Mouse (Mus musculus) hindbrain, postnatal 0 days (tissue): ENCODE measurements around the gene Sox15. TPM values are rescaled to one million over a fixed set of nuclear protein-coding genes. Genes with fewer than 3 reads are reported as not detected.
"Not testable (repeated sequence)": the region's sequence is repeated elsewhere in the genome, so short reads cannot be mapped to it uniquely, and the experiment has no call there.

Experiments
- ATAC-seq: fragments of 200-750 bp; cut with Nextera tagmentation; 2 replicates; pipeline ENCODE4 v1.8.0; 2017; ENCODE audit warnings: mild to moderate bottlenecking, moderate TSS enrichment, moderate library complexity
- DNase-seq: peaks from one replicate; pipeline ENCODE4 v3.0.0-alpha.2; 2015; ENCODE audit warnings: low spot score
- H3K27ac ChIP-seq: fragments of 300-500 bp; sonication (generic); 2 replicates; pipeline ENCODE4 v1.5.1; 2014; ENCODE audit warnings: mild to moderate bottlenecking
- H3K27me3 ChIP-seq: fragments of 300-500 bp; sonication (generic); 2 replicates; pipeline ENCODE4 v1.6.1; 2014; ENCODE audit warnings: low read length, mixed read lengths; ENCODE audit not compliant: insufficient read depth
- H3K36me3 ChIP-seq: fragments of 300-500 bp; sonication (generic); 2 replicates; pipeline ENCODE4 v1.6.1; 2014; ENCODE audit warnings: low read length, mixed read lengths; ENCODE audit not compliant: insufficient read depth
- H3K4me1 ChIP-seq: fragments of 300-500 bp; sonication (generic); 2 replicates; pipeline ENCODE4 v1.6.1; 2014; ENCODE audit warnings: antibody characterized with exemption, low read length, mixed read lengths; ENCODE audit not compliant: insufficient read depth
- H3K4me2 ChIP-seq: fragments of 300-500 bp; sonication (generic); 2 replicates; pipeline ENCODE4 v1.6.1; 2014; ENCODE audit warnings: low read depth, mild to moderate bottlenecking, low read length, moderate library complexity, mixed read lengths
- H3K4me3 ChIP-seq: fragments of 300-500 bp; sonication (generic); 2 replicates; pipeline ENCODE4 v1.5.1; 2014; ENCODE audit warnings: low read length
- H3K9ac ChIP-seq: fragments of 300-500 bp; sonication (generic); replicated peaks from 2 replicates; pipeline ENCODE4 v1.6.1; 2014; ENCODE audit warnings: mild to moderate bottlenecking, low read length, moderate library complexity, mixed read lengths
- H3K9me3 ChIP-seq: fragments of 300-500 bp; sonication (generic); 2 replicates; pipeline ENCODE4 v1.6.1; 2016; ENCODE audit warnings: low read length, mixed read lengths
- CTCF ChIP-seq: IDR thresholded peaks from 2 replicates; pipeline ENCODE4 v1.5.1; 2016; ENCODE audit warnings: antibody characterized with exemption, control low read depth, low read depth
- WGBS: fragments of 180-500 bp; shearing (Covaris S2); extraction: QIAGEN DNeasy Blood & Tissue Kit; methylation state at CpG from one replicate; pipeline ENCODE4 v1.1.7; 2014; 5-methylcytosine and 5-hydroxymethylcytosine counted together
- polyA plus RNA-seq: library from polyadenylated mRNA; unstranded; fragments of >200 nt; fragmentation: Nextera tagmentation; extraction: Ambion mirVana; gene quantifications from 2 replicates; pipeline ENCODE4 v1.2.1, GENCODE M21; 2015
- total RNA-seq: library from RNA; depleted of rRNA; stranded (reverse); fragments of >200 nt; gene quantifications from 2 replicates; pipeline ENCODE4 v1.2.3, GENCODE M21; 2014

Gene Sox15
- total and polyA plus RNA-seq, 2 experiments from 2014 or later, result 0.40 TPM; not detected in 1

DNA sequence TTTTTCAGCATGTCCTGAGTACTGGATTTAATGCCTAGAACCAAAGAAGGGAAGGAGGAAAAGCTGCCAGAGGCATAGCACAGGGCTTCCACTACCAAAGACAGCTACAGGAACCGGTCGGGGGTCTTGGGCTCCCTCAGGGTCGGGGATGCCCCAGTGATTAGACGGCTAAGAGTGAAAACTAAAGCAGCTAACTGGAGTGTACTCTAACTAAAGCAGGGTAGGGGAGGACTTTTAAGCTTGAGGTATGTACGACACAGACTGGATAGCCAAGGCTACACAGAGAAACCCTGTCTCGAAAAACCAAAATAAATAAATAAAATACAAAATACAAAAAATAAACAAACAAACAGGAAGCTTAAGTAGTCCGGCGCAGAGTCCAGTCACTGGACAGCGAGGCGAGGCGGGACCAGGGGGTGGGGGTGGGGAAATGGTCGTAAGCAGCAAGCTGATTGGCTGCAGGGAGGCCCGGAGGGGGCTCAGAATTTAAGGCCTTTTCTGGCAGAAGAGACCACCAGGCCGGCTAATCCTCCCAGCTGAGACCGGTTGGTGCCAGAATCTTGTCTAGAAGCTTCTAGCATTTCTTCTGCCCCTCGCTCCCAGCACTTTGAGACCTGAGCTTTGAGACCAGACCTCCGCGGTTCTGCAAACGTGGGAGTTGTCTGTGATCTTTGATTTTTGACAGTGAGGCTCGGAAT is 33.4 kb upstream of the Sox15 start, which contains the start of gene Sat2:
Gene Sat2 (plus strand): TSS at position 454 of the 698 bp plus-strand sequence.
- H3K27me3 ChIP-seq, result no peaks in the 10 kb centered on the region
- peak; percentile 92 for DNase-seq
- peaks cover 5% of the 10 kb centered on the region; the same call in 1 of the 2 replicates for H3K4me1 ChIP-seq
- under 1% methylated on average over 20 of the region's 20 CpGs for WGBS
- H3K9me3 ChIP-seq, result no peaks in the 10 kb centered on the region
- no peak for TF ChIP-seq CTCF
- H3K4me2 ChIP-seq, result peak within 1 kb of the TSS; percentile 89
- peak within 1 kb of the TSS; percentile 89 for H3K27ac ChIP-seq
- peak; percentile 93 for ATAC-seq
- peak within 1 kb of the TSS; percentile 57 for H3K4me3 ChIP-seq
- H3K36me3 ChIP-seq, result no peaks in the 10 kb centered on the region
- H3K9ac ChIP-seq, result peak within 1 kb of the TSS; percentile 89

DNA sequence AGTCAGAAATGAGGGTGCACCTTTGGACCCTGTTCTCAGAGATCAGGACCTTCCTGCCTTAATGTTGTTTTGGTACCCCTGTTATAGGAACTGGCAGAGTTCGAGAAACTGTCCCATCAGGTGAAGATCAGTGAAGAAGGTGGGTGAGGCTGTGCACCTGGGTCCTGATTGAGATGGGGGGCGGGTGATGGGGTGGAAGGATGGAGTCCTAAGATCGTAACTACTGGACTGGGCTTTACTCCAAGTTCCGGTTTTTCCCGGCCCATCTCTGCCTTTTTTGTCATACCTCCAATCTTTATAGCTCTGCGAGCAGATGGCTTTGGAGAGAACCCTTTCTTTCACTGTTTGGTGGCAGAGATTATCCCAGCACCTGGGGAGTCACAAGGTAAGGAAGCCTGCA is 32.7 kb upstream of the Sox15 start:
- Histone ChIP-seq H3K27ac (peak overlapping the region; percentile 89), H3K36me3 (no peaks in the 10 kb centered on the region), H3K4me2 (peak overlapping the region; percentile 89), H3K27me3 (no peaks in the 10 kb centered on the region), H3K9me3 (no peaks in the 10 kb centered on the region), H3K4me1 (peaks cover 5% of the 10 kb centered on the region; the same call in 1 of the 2 replicates), H3K9ac (peak overlapping the region; percentile 89), H3K4me3 (peak overlapping the region; percentile 57)
- peak; percentile 22 for DNase-seq
- 17% methylated on average over 6 of the region's 6 CpGs for WGBS
- 0 out of 2 replicates have a peak, but pooled peaks have one; percentile 4 for ATAC-seq
- no peak for TF ChIP-seq CTCF

DNA sequence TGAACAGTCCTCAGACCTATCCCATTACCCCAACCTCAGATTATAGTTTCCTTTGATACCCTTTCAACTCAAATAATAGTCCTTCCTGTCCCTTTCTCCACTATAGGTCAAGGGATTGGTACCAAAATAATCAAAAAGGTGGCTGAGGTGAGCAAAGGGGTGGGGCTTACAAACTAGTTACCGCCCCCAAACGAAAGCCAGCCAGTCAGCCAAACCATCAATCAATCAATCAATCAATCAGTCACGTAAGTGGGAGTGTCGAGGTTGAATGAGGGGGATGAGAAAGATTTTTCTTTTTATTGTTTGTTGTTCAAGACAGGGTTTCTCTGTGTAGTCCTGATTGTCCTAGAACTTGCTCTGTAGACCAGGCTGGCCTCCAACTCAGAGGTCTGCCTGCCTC is 32.1 kb upstream of the Sox15 start:
- no peak for TF ChIP-seq CTCF
- Histone ChIP-seq H3K4me3 (peak overlapping the region; percentile 57), H3K36me3 (no peaks in the 10 kb centered on the region), H3K27me3 (no peaks in the 10 kb centered on the region), H3K4me2 (peak overlapping the region; percentile 89), H3K4me1 (peaks cover 5% of the 10 kb centered on the region; the same call in 1 of the 2 replicates), H3K27ac (peak overlapping the region; percentile 89; the same call in 1 of the 2 replicates), H3K9me3 (no peaks in the 10 kb centered on the region), H3K9ac (peak overlapping the region; percentile 89)
- WGBS, result 61% methylated on average over 4 of the region's 4 CpGs
- DNase-seq (no peak), ATAC-seq (no peak)

DNA sequence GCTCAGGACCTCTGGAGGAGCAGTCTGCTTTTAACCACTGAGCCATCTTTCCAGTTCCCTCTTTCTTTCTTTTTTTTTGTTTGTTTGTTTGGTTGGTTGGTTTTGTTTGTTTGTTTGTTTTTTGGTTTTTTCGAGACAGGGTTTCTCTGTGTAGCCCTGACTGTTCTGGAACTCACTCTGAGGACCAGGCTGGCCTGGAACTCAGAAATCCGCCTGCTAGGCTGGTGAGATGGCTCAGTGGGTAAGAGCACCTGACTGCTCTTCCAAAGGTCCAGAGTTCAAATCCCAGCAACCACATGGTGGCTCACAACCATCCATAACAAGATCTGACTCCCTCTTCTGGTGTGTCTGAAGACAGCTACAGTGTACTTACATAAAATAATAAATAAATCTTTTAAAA is 30.8 kb upstream of the Sox15 start:
- not testable (repeated sequence) for H3K27me3 ChIP-seq

DNA sequence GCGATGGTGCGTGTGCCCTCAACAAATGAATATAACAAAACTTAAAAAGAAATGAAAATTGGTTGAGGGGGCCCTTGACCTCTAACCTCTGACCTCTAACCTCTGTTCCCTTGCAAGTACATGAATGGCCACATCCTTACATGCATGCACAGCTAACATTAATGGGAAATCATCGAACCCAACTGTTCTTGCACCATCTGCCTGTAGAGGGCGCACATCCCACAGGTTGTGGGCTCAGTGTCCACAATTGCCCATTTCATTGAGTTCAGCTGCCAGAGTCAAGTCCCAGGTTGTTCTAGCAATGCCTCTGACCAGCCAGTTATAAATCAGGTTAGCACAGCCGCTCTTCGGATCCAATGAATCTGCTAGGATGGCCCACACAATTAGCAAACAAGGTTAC is 26.8 kb upstream of the Sox15 start:
- Histone ChIP-seq H3K9me3 (no peaks in the 10 kb centered on the region), H3K4me2 (no peak overlapping the region), H3K27me3 (no peaks in the 10 kb centered on the region), H3K9ac (no peak overlapping the region), H3K27ac (no peak overlapping the region), H3K4me1 (no peaks in the 10 kb centered on the region), H3K4me3 (no peak overlapping the region), H3K36me3 (no peaks in the 10 kb centered on the region)
- ATAC-seq (no peak), DNase-seq (peak; percentile 87)
- TF ChIP-seq CTCF, result peak; percentile 95
- 38% methylated on average over 6 of the region's 6 CpGs for WGBS

More for the DNA sequence above, 30.8 kb upstream of the Sox15 start:
- H3K4me3 ChIP-seq, ATAC-seq, H3K4me2 ChIP-seq, H3K4me1 ChIP-seq, H3K27ac ChIP-seq, H3K9me3 ChIP-seq, H3K9ac ChIP-seq, DNase-seq, H3K36me3 ChIP-seq: not testable (repeated sequence)
- 96% methylated on average over 2 of the region's 2 CpGs for WGBS

DNA sequence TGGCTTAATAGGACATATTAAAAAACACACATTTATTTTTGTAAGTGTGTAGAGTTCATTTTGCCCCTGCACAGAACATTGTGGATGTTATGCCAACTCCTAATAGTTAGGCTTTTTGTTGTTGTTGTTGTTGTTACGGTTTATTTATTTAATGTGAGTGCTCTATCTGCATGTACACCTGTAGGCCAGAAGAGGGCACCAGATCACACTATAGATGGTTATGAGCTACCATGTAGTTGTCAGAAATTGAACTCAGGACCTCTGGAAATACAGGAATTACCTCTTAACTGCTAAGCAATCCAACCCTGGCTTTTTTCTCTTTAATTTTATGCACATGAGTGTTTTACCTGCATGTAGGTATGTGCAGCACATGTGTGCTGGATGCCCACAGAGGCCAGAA is 25.3 kb upstream of the Sox15 start:
- Histone ChIP-seq H3K4me3 (no peak overlapping the region), H3K9ac (no peak overlapping the region), H3K27ac (no peak overlapping the region), H3K4me2 (no peak overlapping the region), H3K36me3 (no peaks in the 10 kb centered on the region), H3K27me3 (no peaks in the 10 kb centered on the region), H3K9me3 (no peaks in the 10 kb centered on the region), H3K4me1 (peaks cover 10% of the 10 kb centered on the region; the same call in 1 of the 2 replicates)
- TF ChIP-seq CTCF, result peak; percentile 59
- peak; percentile 27 for DNase-seq
- 61% methylated on average over 1 of the region's 1 CpGs for WGBS
- no peak for ATAC-seq
